Comparison of ENCODE assay signal across 21 mouse cellular contexts in the genomic region with DNA sequence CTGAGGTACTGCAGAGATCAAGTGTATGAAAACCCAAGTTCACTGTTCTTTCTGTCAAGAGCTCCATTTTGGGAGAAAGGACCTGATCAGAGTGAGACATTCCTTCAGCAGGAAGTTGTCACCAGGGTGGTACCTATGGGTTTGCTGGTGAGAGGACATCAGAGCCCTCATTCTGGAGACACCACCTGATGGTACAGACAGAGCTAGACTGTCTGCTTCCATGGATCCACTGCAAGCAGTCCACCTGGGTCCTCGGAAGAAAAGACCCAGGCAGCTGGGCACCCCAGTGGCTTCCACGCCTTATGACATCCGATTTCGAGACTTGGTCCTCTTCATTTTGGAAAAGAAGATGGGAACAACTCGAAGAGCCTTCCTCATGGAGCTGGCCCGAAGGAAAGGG. TPM values are rescaled to one million over a fixed set of nuclear protein-coding genes. Genes with fewer than 3 reads are reported as not detected.
"Had no signal": no experiment of that assay in that cellular context is flagged by ENCODE, and none has a peak within 500 bp of the region (broad histone marks: within the 10 kb centered on the region; RNA-seq: fewer than 3 reads in every experiment).

TSS of gene Dntt (plus strand) at position 57 of the 400 bp plus-strand sequence.

- H3K4me3 ChIP-seq: limb, embryonic 15.5 days; liver, embryonic 12.5 days; megakaryocyte, embryonic 14.5 days; midbrain, embryonic 13.5 days; neural tube, embryonic 13.5 days had no signal

- H3K27ac ChIP-seq: limb, embryonic 15.5 days; liver, embryonic 12.5 days; midbrain, embryonic 13.5 days; neural tube, embryonic 13.5 days had no signal

- ATAC-seq: inflammation-experienced regulatory T-cells, adult 6 months; intestine, postnatal 0 days; liver, embryonic 12.5 days; midbrain, embryonic 13.5 days had no signal

- H3K4me1 ChIP-seq: limb, embryonic 15.5 days; liver, embryonic 12.5 days; neural tube, embryonic 13.5 days had no signal

- H3K9me3 ChIP-seq: limb, embryonic 15.5 days; liver, embryonic 12.5 days; megakaryocyte, embryonic 14.5 days; midbrain, embryonic 13.5 days; neural tube, embryonic 13.5 days had no signal

- H3K36me3 ChIP-seq: limb, embryonic 15.5 days; liver, embryonic 12.5 days; midbrain, embryonic 13.5 days; neural tube, embryonic 13.5 days had no signal

- H3K27me3 ChIP-seq: limb, embryonic 15.5 days; midbrain, embryonic 13.5 days; neural tube, embryonic 13.5 days had no signal

- DNase-seq: kidney, adult 9 months; kidney, postnatal 10 days; layer of hippocampus, adult 9-11 months; layer of hippocampus, postnatal 36 days; lung, embryonic 14.5 days; lung, postnatal 10 days; lung, postnatal 4 days; right cerebral cortex, adult 18-20 months; right cerebral cortex, postnatal 25 days had no signal

- H3K4me2 ChIP-seq: limb, embryonic 15.5 days; liver, embryonic 12.5 days; lung, embryonic 14.5 days; midbrain, embryonic 13.5 days; neural tube, embryonic 13.5 days had no signal

- H3K9ac ChIP-seq: limb, embryonic 15.5 days; liver, embryonic 12.5 days; lung, embryonic 14.5 days; midbrain, embryonic 13.5 days; neural tube, embryonic 13.5 days had no signal

RNA-seq across cellular contexts. Expression of gene Dntt, which starts in this region (rescaled TPM):
- total RNA-seq: layer of hippocampus, postnatal 36 days; left cerebral cortex, adult 8-10 months had no signal
- polyA plus RNA-seq: intestine, postnatal 0 days; limb, embryonic 11.5 days; limb, embryonic 15.5 days; liver, embryonic 16.5 days; small intestine, adult 2 months; stomach, embryonic 16.5 days had no signal
